Mouse (Mus musculus) ovary, postnatal 36 days (tissue): Measurements from ENCODE around the gene Pias4.
"Not testable (repeated sequence)": the region's sequence is repeated elsewhere in the genome, so short reads cannot be mapped to it uniquely, and the experiment has no call there.

ENCODE experiments used
- DNase-seq: peaks from one replicate; pipeline ENCODE4 v3.0.0; 2022; ENCODE audit warnings: low spot score, mixed read lengths

The Pias4 gene

GRCm38 (mm10) chr10:81190912-81191321 is 23.2 kb upstream of the Pias4 start:
- no peak for DNase-seq

GRCm38 (mm10) chr10:81190236-81190911 is 22.7 kb upstream of the Pias4 start:
- DNase-seq, result no peak

- no peak for DNase-seq
Measured at GRCm38 (mm10) chr10:81189821-81190220, 22.1 kb upstream of the Pias4 start.

GRCm38 (mm10) chr10:81187161-81187560 is 19.4 kb upstream of the Pias4 start:
- no peak for DNase-seq

- no peak for DNase-seq
Measured at GRCm38 (mm10) chr10:81184765-81185164, 17.0 kb upstream of the Pias4 start.

- no peak for DNase-seq
Measured at GRCm38 (mm10) chr10:81183805-81184204, 16.1 kb upstream of the Pias4 start, which contains the start of gene 4930442H23Rik. Gene 4930442H23Rik (minus strand): TSS chr10:81183849.

- peak; percentile 91 for DNase-seq
Measured at GRCm38 (mm10) chr10:81182336-81183333, 14.9 kb upstream of the Pias4 start, which contains the start of gene Dapk3. Gene Dapk3 (plus strand): TSS chr10:81183005.

- not testable (repeated sequence) for DNase-seq
Measured at GRCm38 (mm10) chr10:81181860-81182259, 14.1 kb upstream of the Pias4 start.

GRCm38 (mm10) chr10:81180946-81181345 is 13.2 kb upstream of the Pias4 start:
- no peak for DNase-seq

GRCm38 (mm10) chr10:81179451-81180342 is 12.0 kb upstream of the Pias4 start:
- no peak for DNase-seq

- no peak for DNase-seq
Measured at GRCm38 (mm10) chr10:81178927-81179326, 11.2 kb upstream of the Pias4 start.

GRCm38 (mm10) chr10:81177958-81178712 is 10.4 kb upstream of the Pias4 start:
- DNase-seq, result no peak

GRCm38 (mm10) chr10:81177491-81177925 is 9.8 kb upstream of the Pias4 start:
- DNase-seq, result no peak

GRCm38 (mm10) chr10:81176466-81177271 is 8.9 kb upstream of the Pias4 start, which contains the start of gene Eef2:
Gene Eef2 (plus strand): TSS chr10:81176631.
- peak; percentile 99 for DNase-seq

GRCm38 (mm10) chr10:81175936-81176465 is 8.3 kb upstream of the Pias4 start:
- DNase-seq, result peak; percentile 48

- DNase-seq, result not testable (repeated sequence)
Measured at GRCm38 (mm10) chr10:81175345-81175701, 7.6 kb upstream of the Pias4 start.

GRCm38 (mm10) chr10:81174617-81175344 is 7.1 kb upstream of the Pias4 start:
- peak; percentile 87 for DNase-seq

GRCm38 (mm10) chr10:81173132-81173531 is 5.4 kb upstream of the Pias4 start:
- DNase-seq, result peak; percentile 83

GRCm38 (mm10) chr10:81169411-81169900 is 1.7 kb upstream of the Pias4 start:
- not testable (repeated sequence) for DNase-seq
